Mouse (Mus musculus) spleen, embryonic (tissue): ENCODE data around the gene Zfp142.

Source experiments
- CTCF ChIA-PET: fragments of 350-600 bp; sonication (Branson Sonifier 250); formaldehyde crosslinking; loops from one replicate; lab custom pipeline; 2022; lab: Charles Lee

Gene Zfp142

DNA sequence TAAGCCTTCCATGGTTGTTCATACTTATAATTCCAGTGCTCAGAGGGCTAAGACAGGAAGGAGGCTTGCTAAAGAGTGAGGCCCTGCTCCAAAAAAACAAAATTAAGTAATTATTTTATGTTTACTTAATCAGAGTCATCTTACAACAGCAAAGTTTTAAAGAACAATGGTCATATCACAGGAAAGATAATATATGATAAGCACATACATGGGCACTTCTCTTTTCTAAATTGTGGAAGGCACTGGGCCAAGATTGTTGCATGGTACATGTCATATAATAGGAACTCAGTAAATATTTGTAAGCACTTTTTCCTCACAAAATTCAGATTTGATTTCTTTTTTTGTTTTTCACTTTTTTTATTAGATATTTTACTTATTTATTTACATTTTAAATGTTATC, 68.2 kb downstream of the Zfp142 start:
- CTCF ChIA-PET = no interaction called here
